Comparison of ENCODE assay signal across 9 mouse cellular contexts in genomic region chr12:111445161-111445889, GRCm38 (mm10). TPM values are rescaled to one million over a fixed set of nuclear protein-coding genes. Genes with fewer than 3 reads are reported as not detected.
DNase-seq lines count a peak whose midpoint lies in the region; ATAC-seq and TF ChIP-seq lines count a peak whose summit lies in the region.
"Had no signal": no experiment of that assay in that cellular context is flagged by ENCODE, and none has a peak within 500 bp of the region (broad histone marks: within the 10 kb centered on the region; RNA-seq: fewer than 3 reads in every experiment).

No protein-coding gene starts in this region.

- no peaks in the 10 kb centered on the region for H3K36me3 ChIP-seq in heart, embryonic 13.5 days
- no peaks in the 10 kb centered on the region for H3K36me3 ChIP-seq in heart, adult 2 months (ENCODE audit: control insufficient read depth, insufficient read depth, low read length)
- no peaks in the 10 kb centered on the region for H3K36me3 ChIP-seq in embryonic facial prominence, embryonic 12.5 days
- H3K36me3 ChIP-seq in intestine, embryonic 16.5 days (ENCODE audit: control insufficient read depth, insufficient read depth, low read length): no peaks in the 10 kb centered on the region
- H3K36me3 ChIP-seq in midbrain, embryonic 14.5 days (ENCODE audit: control insufficient read depth, insufficient read depth, low read length): no peaks in the 10 kb centered on the region

- H3K4me3 ChIP-seq in heart, embryonic 13.5 days: peak overlapping the region; percentile 41
- H3K4me3 ChIP-seq in heart, adult 2 months: no peak overlapping the region
- peak overlapping the region; percentile 18 for H3K4me3 ChIP-seq in embryonic facial prominence, embryonic 12.5 days
- H3K4me3 ChIP-seq in intestine, embryonic 16.5 days (ENCODE audit: low read length): peak overlapping the region; percentile 25
- peak overlapping the region; percentile 22 for H3K4me3 ChIP-seq in midbrain, embryonic 14.5 days (replicated peaks; ENCODE audit: low read depth, low read length)

- DNase-seq in heart, adult 2 months: no peak
- DNase-seq in midbrain, embryonic 14.5 days: no peak
- DNase-seq in Muller cell, postnatal 12 days (ENCODE audit: inconsistent ontology term): no peak
- no peak for DNase-seq in left cerebral cortex, adult 8-10 months (ENCODE audit: low spot score in 2 of 2)
- DNase-seq in gastrocnemius, adult 18-20 months (ENCODE audit: low spot score): no peak

- TF ChIP-seq CTCF in heart, adult 2 months (IDR thresholded peaks at IDR 0.05): no peak

- peaks cover 76% of the 10 kb centered on the region for H3K4me1 ChIP-seq in heart, embryonic 13.5 days
- peaks cover 12% of the 10 kb centered on the region for H3K4me1 ChIP-seq in heart, adult 2 months (ENCODE audit: control insufficient read depth, insufficient read depth, low read length)
- peaks cover 59% of the 10 kb centered on the region for H3K4me1 ChIP-seq in embryonic facial prominence, embryonic 12.5 days
- peaks cover 35% of the 10 kb centered on the region for H3K4me1 ChIP-seq in intestine, embryonic 16.5 days (ENCODE audit: control insufficient read depth, insufficient read depth, low read length)
- H3K4me1 ChIP-seq in midbrain, embryonic 14.5 days (ENCODE audit: control insufficient read depth, insufficient read depth, low read length): peaks cover 8% of the 10 kb centered on the region; the same call in 1 of the 2 replicates

- peaks cover 99% of the 10 kb centered on the region for H3K27me3 ChIP-seq in heart, embryonic 13.5 days (replicated peaks)
- H3K27me3 ChIP-seq in heart, adult 2 months (ENCODE audit: control insufficient read depth, insufficient read depth, low read length): no peaks in the 10 kb centered on the region
- H3K27me3 ChIP-seq in embryonic facial prominence, embryonic 12.5 days: peaks cover 96% of the 10 kb centered on the region
- H3K27me3 ChIP-seq in intestine, embryonic 16.5 days (replicated peaks; ENCODE audit: control insufficient read depth, insufficient read depth, low read length): peaks cover 80% of the 10 kb centered on the region
- peaks cover 91% of the 10 kb centered on the region for H3K27me3 ChIP-seq in midbrain, embryonic 14.5 days (ENCODE audit: control insufficient read depth, insufficient read depth, low read length)

- H3K4me2 ChIP-seq in heart, embryonic 13.5 days: peak overlapping the region; percentile 85
- H3K4me2 ChIP-seq in embryonic facial prominence, embryonic 12.5 days (replicated peaks): peak overlapping the region; percentile 35
- peak overlapping the region; percentile 44 for H3K4me2 ChIP-seq in intestine, embryonic 16.5 days (ENCODE audit: low read depth, low read length)
- H3K4me2 ChIP-seq in midbrain, embryonic 14.5 days (ENCODE audit: low read length): peak overlapping the region; percentile 42

- ATAC-seq in heart, embryonic 13.5 days (ENCODE audit: extremely low read depth, insufficient number of reproducible peaks, low FRiP score, low TSS enrichment): no peak
- ATAC-seq in embryonic facial prominence, embryonic 12.5 days (ENCODE audit: insufficient number of reproducible peaks, insufficient read depth, low FRiP score, low TSS enrichment): no peak
- ATAC-seq in intestine, embryonic 16.5 days: no peak
- ATAC-seq in midbrain, embryonic 14.5 days (ENCODE audit: low FRiP score, low TSS enrichment): no peak
- ATAC-seq: CD4-positive, CD25-positive, alpha-beta regulatory T cell, adult 4 months had no signal

- H3K9ac ChIP-seq in heart, embryonic 13.5 days: peak overlapping the region; percentile 63; the same call in 1 of the 2 replicates
- no peak overlapping the region for H3K9ac ChIP-seq in heart, adult 2 months (ENCODE audit: low read depth, low read length)
- H3K9ac ChIP-seq in embryonic facial prominence, embryonic 12.5 days: no peak overlapping the region
- H3K9ac ChIP-seq in intestine, embryonic 16.5 days (ENCODE audit: low read depth, low read length): peak overlapping the region; percentile 43; the same call in 1 of the 2 replicates
- H3K9ac ChIP-seq in midbrain, embryonic 14.5 days (replicated peaks; ENCODE audit: low read length): no peak overlapping the region

- no peak for TF ChIP-seq POLR2A in heart, adult 2 months (IDR thresholded peaks at IDR 0.05; ENCODE audit: insufficient read depth, low read depth, low read length)

- TF ChIP-seq EP300 in heart, adult 2 months (IDR thresholded peaks at IDR 0.05; ENCODE audit: insufficient read depth, low read depth, low read length): no peak

- H3K9me3 ChIP-seq in heart, embryonic 13.5 days: no peaks in the 10 kb centered on the region
- no peaks in the 10 kb centered on the region for H3K9me3 ChIP-seq in embryonic facial prominence, embryonic 12.5 days
- no peaks in the 10 kb centered on the region for H3K9me3 ChIP-seq in intestine, embryonic 16.5 days (ENCODE audit: control insufficient read depth, low read length)
- no peaks in the 10 kb centered on the region for H3K9me3 ChIP-seq in midbrain, embryonic 14.5 days (ENCODE audit: control insufficient read depth, low read length)

- 9% methylated on average over 48 of the region's 52 CpGs for WGBS in heart, embryonic 13.5 days
- 67% methylated on average over 52 of the region's 52 CpGs for WGBS in heart, adult 2 months
- WGBS in embryonic facial prominence, embryonic 12.5 days: 3% methylated on average over 51 of the region's 52 CpGs
- WGBS in intestine, embryonic 16.5 days: 8% methylated on average over 43 of the region's 52 CpGs
- 2% methylated on average over 52 of the region's 52 CpGs for WGBS in midbrain, embryonic 14.5 days

- no peak overlapping the region for H3K27ac ChIP-seq in heart, embryonic 13.5 days (replicated peaks)
- no peak overlapping the region for H3K27ac ChIP-seq in heart, adult 2 months
- H3K27ac ChIP-seq in embryonic facial prominence, embryonic 12.5 days: no peak overlapping the region
- no peak overlapping the region for H3K27ac ChIP-seq in intestine, embryonic 16.5 days (ENCODE audit: low read length)
- H3K27ac ChIP-seq in midbrain, embryonic 14.5 days (replicated peaks; ENCODE audit: low read depth, low read length): no peak overlapping the region

- intact Hi-C loops in heart, adult 2 months (cut with DNase I): no loop called here

- H3K79me2 ChIP-seq in heart, adult 2 months (replicated peaks; ENCODE audit: control insufficient read depth, insufficient read depth, low read length): no peaks in the 10 kb centered on the region

RNA-seq across cellular contexts. Expression of gene Tnfaip2, which starts 3.1 kb away (rescaled TPM):
- 6.0 and 10.6 TPM in 2 replicates for polyA plus RNA-seq in heart, embryonic 13.5 days (2015; fragmentation: Nextera tagmentation; extraction: Ambion mirVana)
- 10 to 100 TPM; 40.9 to 52.1 TPM for total RNA-seq in heart, adult 2 months (2021)
- 40.2 and 52.0 TPM in 2 replicates for polyA plus RNA-seq in heart, adult 2 months (2012; rRNA removed)
- 6.2 and 6.3 TPM in 2 replicates for polyA plus RNA-seq in embryonic facial prominence, embryonic 12.5 days (2016; fragmentation: Nextera tagmentation; extraction: Ambion mirVana)
- 2.7 and 3.5 TPM in 2 replicates for polyA plus RNA-seq in intestine, embryonic 16.5 days (2015; fragmentation: Nextera tagmentation; extraction: Ambion mirVana)
- polyA plus RNA-seq in midbrain, embryonic 14.5 days (2014; fragmentation: Nextera tagmentation; extraction: Ambion mirVana): 0.28 and 0.82 TPM in 2 replicates
- total RNA-seq in left cerebral cortex, adult 8-10 months (2022): 1 to 10 TPM in 1 of 4 experiments, under 1 TPM in 3; 0.44 to 1.3 (median 0.68) TPM
- 10 to 100 TPM; 38.8 to 52.9 TPM for total RNA-seq in gastrocnemius, adult 18-20 months (2021)
- polyA plus RNA-seq: CD4-positive, CD25-positive, alpha-beta regulatory T cell, adult 4 months had no signal

RNA-seq across cellular contexts. Expression of gene Exoc3l4, which starts 28.5 kb away (rescaled TPM):
- 10.2 and 10.8 TPM in 2 replicates for polyA plus RNA-seq in heart, embryonic 13.5 days (2015; fragmentation: Nextera tagmentation; extraction: Ambion mirVana)
- total RNA-seq in heart, adult 2 months (2021): 1 to 10 TPM; 2.5 to 2.7 TPM
- polyA plus RNA-seq in heart, adult 2 months (2012; rRNA removed): 9.2 and 10.9 TPM in 2 replicates
- polyA plus RNA-seq in embryonic facial prominence, embryonic 12.5 days (2016; fragmentation: Nextera tagmentation; extraction: Ambion mirVana): 8.0 and 8.9 TPM in 2 replicates
- polyA plus RNA-seq in intestine, embryonic 16.5 days (2015; fragmentation: Nextera tagmentation; extraction: Ambion mirVana): 20.4 and 29.1 TPM in 2 replicates
- polyA plus RNA-seq in midbrain, embryonic 14.5 days (2014; fragmentation: Nextera tagmentation; extraction: Ambion mirVana): 1.6 and 2.1 TPM in 2 replicates
- 1 to 10 TPM; 1.7 to 2.5 (median 2.0) TPM for total RNA-seq in left cerebral cortex, adult 8-10 months (2022)
- 1 to 10 TPM; 2.0 to 3.4 TPM for total RNA-seq in gastrocnemius, adult 18-20 months (2021)
- polyA plus RNA-seq: CD4-positive, CD25-positive, alpha-beta regulatory T cell, adult 4 months had no signal

RNA-seq across cellular contexts. Expression of gene Lbhd2, which starts 38.7 kb away (rescaled TPM):
- polyA plus RNA-seq in heart, embryonic 13.5 days (2015; fragmentation: Nextera tagmentation; extraction: Ambion mirVana): 0.53 and 0.55 TPM in 2 replicates
- total RNA-seq in heart, adult 2 months (2021): not detected
- not detected in 2 replicates for polyA plus RNA-seq in heart, adult 2 months (2012; rRNA removed)
- polyA plus RNA-seq in embryonic facial prominence, embryonic 12.5 days (2016; fragmentation: Nextera tagmentation; extraction: Ambion mirVana): 0.60 and 1.2 TPM in 2 replicates
- 1.2 TPM in 2 replicates for polyA plus RNA-seq in intestine, embryonic 16.5 days (2015; fragmentation: Nextera tagmentation; extraction: Ambion mirVana)
- polyA plus RNA-seq in midbrain, embryonic 14.5 days (2014; fragmentation: Nextera tagmentation; extraction: Ambion mirVana): 2.0 and 3.3 TPM in 2 replicates
- total RNA-seq in left cerebral cortex, adult 8-10 months (2022): 1 to 10 TPM; 2.4 to 4.8 (median 3.5) TPM
- total RNA-seq in gastrocnemius, adult 18-20 months (2021): not detected
- polyA plus RNA-seq: CD4-positive, CD25-positive, alpha-beta regulatory T cell, adult 4 months had no signal

RNA-seq across cellular contexts. Expression of gene Gm266, which starts 40.3 kb away (rescaled TPM):
- 2.1 and 2.5 TPM in 2 replicates for polyA plus RNA-seq in heart, embryonic 13.5 days (2015; fragmentation: Nextera tagmentation; extraction: Ambion mirVana)
- under 1 TPM; 0.36 to 0.39 TPM for total RNA-seq in heart, adult 2 months (2021)
- 0.23 and 0.88 TPM in 2 replicates for polyA plus RNA-seq in heart, adult 2 months (2012; rRNA removed)
- 24.4 and 28.1 TPM in 2 replicates for polyA plus RNA-seq in embryonic facial prominence, embryonic 12.5 days (2016; fragmentation: Nextera tagmentation; extraction: Ambion mirVana)
- polyA plus RNA-seq in intestine, embryonic 16.5 days (2015; fragmentation: Nextera tagmentation; extraction: Ambion mirVana): 11.7 and 12.2 TPM in 2 replicates
- 1.5 and 1.9 TPM in 2 replicates for polyA plus RNA-seq in midbrain, embryonic 14.5 days (2014; fragmentation: Nextera tagmentation; extraction: Ambion mirVana)
- 1 to 10 TPM; 3.0 to 5.1 (median 3.8) TPM for total RNA-seq in left cerebral cortex, adult 8-10 months (2022)
- under 1 TPM in 1 of 2 experiments, not detected in 1; 0.18 TPM for total RNA-seq in gastrocnemius, adult 18-20 months (2021)
- polyA plus RNA-seq: CD4-positive, CD25-positive, alpha-beta regulatory T cell, adult 4 months had no signal

Comparison
In these comparisons a context has a peak if more than half of its experiments do, and no peak if none do; other contexts are left out.
1. H3K9ac ChIP-seq: peak in heart, embryonic 13.5 days (single experiment) and intestine, embryonic 16.5 days (single experiment); none in heart, adult 2 months (single experiment), embryonic facial prominence, embryonic 12.5 days (single experiment) and midbrain, embryonic 14.5 days (single experiment).
2. H3K4me2 ChIP-seq: peak in every context shown above with its lines; median percentile 85 in heart, embryonic 13.5 days; 44 in intestine, embryonic 16.5 days; 42 in midbrain, embryonic 14.5 days; 35 in embryonic facial prominence, embryonic 12.5 days.